Mouse (Mus musculus) right cerebral cortex, adult 18-20 months (tissue): Measurements from ENCODE around the gene Tpst1.

ENCODE experiments used
- DNase-seq: peaks from one replicate; pipeline ENCODE4 v3.0.0; 2022; ENCODE audit warnings: mixed read lengths

The Tpst1 gene

GRCm38 (mm10) chr5:130144334-130145312, 71.5 kb downstream of the Tpst1 start, which contains the start of gene Kctd7:
Kctd7 (plus strand) TSS chr5:130144861.
- peak; percentile 98 for DNase-seq

- DNase-seq, result peak; percentile 56
Measured at GRCm38 (mm10) chr5:130145961-130146360, 72.8 kb downstream of the Tpst1 start.

GRCm38 (mm10) chr5:130149726-130150310, 76.7 kb downstream of the Tpst1 start:
- no peak for DNase-seq

DNA sequence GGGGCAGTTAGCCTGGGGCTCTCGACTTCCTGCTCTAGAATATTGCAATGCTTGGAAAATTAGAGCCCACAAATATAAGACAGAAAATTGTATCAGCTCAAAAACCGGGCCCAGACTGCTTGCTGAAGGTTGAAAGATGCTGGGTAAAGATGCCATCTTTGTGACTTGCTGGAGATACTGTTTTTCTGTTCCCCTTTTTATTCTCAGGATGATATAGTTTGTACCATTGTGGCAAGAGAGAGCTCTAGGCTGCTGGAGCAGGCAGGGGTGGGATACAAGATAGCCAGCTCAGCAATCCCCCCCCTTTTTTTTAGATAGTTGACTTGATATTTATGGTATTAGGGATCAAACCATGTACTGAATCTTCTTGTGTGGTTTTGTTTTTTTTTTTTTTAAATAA, 81.2 kb downstream of the Tpst1 start:
- no peak for DNase-seq

- no peak for DNase-seq
Measured at GRCm38 (mm10) chr5:130158545-130158944, 85.4 kb downstream of the Tpst1 start.

DNA sequence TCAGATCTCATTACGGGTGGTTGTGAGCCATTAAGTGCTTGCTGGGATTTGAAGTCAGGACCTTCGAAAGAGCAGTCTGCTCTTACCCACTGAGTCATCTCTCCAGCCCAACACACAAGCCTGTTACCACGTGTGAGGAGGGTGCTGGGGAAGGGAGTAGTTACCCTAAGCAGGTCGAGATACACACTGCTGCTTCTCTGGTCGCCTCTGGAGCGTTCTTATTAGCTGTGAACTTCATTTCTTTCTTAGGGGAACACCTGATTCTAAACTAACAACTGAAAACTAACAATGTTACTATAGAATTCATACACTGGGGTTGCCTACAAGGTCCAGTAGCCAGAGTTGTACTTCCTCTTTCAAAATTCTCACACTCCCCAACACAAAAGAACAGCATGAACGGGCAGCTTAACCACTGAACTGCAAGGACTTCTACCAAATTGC, 86.7 kb downstream of the Tpst1 start:
- DNase-seq, result no peak

DNA sequence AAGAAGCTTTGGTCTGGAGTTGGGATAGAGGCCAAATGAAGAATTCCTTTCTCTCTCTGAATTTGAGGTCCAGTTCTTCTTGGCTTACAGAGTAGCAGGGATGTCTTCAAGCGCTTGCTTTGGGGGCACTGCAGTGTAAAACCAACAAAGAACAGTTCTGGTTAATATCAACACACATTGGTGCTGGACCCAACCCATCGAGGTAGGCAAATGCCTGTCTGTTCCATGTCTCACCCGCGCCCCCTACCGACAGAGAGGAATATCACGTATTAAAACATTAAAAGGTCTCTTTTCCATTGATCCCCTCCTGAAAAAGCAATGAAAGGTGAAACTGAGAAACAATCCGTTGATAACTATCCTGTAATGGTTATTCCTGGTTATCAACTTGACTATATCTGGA, 90.5 kb downstream of the Tpst1 start:
- peak; percentile 73 for DNase-seq

- no peak for DNase-seq
Measured at GRCm38 (mm10) chr5:130165213-130165612, 92.1 kb downstream of the Tpst1 start.

- no peak for DNase-seq
Measured at GRCm38 (mm10) chr5:130169109-130169508, 96.0 kb downstream of the Tpst1 start.

DNA sequence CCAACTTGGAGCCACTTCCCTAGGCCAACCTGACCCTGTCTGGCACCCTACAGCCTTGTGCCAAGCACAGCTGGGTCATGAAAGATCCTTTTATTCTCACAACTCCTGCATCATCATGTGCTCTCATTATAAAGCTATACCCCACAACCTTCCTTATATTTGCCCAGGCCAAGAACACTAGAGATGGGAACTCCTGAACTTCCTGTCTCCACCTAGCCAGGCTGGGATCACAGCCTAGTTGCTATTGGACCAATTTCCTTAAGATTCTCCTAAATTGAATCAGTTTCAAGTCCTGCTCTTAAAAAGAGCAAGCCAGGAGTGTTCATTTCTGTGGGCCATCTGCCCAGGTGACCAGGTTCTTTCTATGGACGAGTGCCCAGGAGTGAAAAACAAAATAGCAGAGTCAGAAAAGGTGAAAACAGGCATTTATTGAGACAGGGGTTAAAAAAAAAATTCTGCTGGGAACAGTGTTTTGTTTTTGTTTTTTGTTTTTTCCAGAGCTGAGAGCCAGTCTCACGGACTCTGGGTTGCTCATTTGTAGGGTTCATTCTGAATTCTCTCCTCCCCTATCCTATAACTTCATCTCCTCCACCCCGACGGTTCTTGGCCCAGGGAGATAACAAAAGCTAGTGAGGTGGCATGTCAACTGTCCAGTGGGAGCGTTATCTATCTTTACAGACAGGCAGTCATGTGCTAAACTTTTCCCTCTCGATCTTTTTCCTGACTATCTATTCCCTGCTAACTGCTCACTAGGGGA, 97.7 kb downstream of the Tpst1 start:
- no peak for DNase-seq

GRCm38 (mm10) chr5:130171423-130171954, 98.4 kb downstream of the Tpst1 start, which contains the start of gene Rabgef1:
Rabgef1 (plus strand) TSS chr5:130171798.
- DNase-seq, result peak; percentile 94

- DNase-seq, result no peak
Measured at GRCm38 (mm10) chr5:130171956-130172601, 99.0 kb downstream of the Tpst1 start.

DNA sequence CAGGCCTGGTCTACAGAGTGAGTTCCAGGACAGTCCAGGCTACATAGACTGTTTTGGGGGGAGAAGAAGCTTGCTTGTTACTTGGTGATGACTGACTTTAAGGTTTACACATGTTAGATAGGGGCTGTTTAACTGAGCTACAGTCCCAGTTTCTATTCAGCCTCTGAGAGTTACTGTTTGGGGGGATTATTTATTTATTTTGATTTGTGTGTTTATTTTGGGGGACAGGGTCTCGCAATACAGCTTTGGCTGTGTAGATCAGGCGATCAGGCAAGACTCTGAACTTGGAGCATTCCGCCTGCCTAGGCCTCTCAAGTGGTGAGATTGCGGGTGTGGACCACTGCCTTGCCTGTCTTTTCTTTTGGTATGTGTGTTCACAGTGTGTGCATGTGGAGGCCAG, 99.9 kb downstream of the Tpst1 start:
- DNase-seq, result no peak

GRCm38 (mm10) chr5:130177871-130178270, 104.7 kb downstream of the Tpst1 start:
- DNase-seq, result no peak

DNA sequence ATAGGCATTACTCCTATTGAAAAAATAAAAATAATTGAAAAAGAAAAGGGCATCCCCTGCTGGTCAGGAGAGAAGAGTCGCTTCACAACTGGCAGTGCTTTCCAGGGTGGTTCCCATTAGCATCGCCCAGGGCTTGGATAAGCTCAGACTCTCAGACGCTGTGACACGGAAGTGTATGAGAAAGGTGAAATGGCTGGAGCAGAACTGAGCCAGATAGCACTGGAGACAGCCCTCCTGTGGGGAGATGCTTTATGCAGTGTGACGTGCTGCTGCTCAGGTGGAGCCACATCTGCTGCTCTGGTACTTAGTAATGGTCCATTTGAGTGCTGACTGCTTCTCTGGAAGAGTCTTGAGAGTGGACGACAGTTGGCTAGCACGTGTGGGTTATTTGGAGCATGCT, 107.2 kb downstream of the Tpst1 start:
- no peak for DNase-seq

GRCm38 (mm10) chr5:130181740-130182540, 108.8 kb downstream of the Tpst1 start:
- no peak for DNase-seq

DNA sequence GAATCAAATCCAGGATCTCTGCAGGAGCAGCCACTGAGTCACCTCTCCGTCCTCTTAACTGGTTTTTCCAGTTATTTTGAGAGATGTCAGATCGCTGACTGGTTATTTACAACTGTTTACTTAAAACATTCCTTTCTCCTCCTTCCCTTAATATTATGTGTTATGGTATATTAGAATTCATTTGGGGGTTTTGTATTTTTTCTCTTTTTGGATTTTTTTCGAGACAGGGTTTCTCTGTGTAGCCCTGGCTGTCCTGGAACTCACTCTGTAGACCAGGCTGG, 109.4 kb downstream of the Tpst1 start:
- DNase-seq, result no peak

DNA sequence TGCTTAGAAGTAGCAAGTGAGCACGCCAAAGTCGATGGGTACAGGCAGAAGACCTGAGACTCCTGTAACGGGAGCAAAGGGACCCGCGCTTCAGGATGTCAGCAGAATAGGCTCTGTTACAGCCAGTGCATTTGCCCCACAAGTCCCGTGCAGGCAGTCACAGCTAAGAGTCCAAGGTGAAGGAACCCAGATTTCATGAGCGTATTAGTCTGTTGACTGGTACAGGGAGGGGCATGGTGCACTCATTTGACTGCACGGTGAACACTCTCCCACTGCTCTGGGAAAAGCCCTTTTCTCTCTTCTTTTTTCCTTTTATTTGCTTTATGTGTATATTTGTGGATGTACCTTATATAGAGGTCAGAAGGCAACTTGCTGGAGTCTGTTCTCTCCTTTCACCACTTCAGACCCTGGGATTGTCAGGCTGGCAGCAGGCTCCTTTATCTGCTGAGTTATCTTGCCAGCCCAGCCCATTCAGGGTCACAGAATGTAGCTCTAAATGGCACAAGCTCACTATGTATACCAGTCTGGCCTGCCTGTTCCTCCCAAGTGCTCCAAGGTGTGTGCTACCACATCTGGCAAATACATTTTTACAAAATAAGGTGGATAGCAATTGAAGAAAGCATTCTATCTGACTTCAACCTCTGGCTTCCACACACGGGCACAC, 111.2 kb downstream of the Tpst1 start:
- no peak for DNase-seq

DNA sequence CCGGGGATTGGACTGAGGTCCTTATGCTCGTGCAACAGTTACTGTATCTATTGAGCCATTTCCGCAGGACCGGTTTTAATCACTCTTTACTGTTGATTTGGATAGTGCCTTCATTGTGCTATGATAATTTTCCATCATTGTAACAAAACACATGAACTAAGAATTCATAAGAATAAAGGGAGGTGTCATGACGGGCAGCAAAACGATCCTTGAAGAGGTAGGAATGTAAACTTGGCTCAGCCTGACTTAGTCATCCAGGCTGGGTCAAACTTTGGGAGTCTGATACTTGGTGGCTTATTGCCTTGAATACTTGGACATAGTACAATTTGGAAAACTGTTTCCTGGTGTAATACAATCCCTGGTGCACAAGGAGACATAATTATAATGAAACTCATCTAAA, 112.2 kb downstream of the Tpst1 start:
- no peak for DNase-seq
